Mouse (Mus musculus) monocyte, adult 5-6 weeks (primary cell): ENCODE data around the gene Clec12b. TPM values are rescaled to one million over a fixed set of nuclear protein-coding genes. Genes with fewer than 3 reads are reported as not detected.

Experiments
- total RNA-seq: library from RNA; stranded (forward); fragments of 200-1000, 200-491, 200-594 nt; gene quantifications from 3 replicates; pipeline ENCODE4 v1.2.3, GENCODE M21; 2017

Gene Clec12b
- total RNA-seq, 1 experiment from 2014 or later: not detected

Other genes starting within 250 kb of the Clec12b start
- 222 to 328 TPM (median 282 TPM) in 3 replicates for gene Clec2d, start 205.3 kb downstream of the Clec12b start, total RNA-seq
- 122 to 324 TPM (median 301 TPM) in 3 replicates for gene Cd69, start 110.4 kb downstream of the Clec12b start, total RNA-seq
- 0.76 to 0.85 TPM in 2 of 3 replicates, not detected in the other for gene 4922502D21Rik, start 54.1 kb downstream of the Clec12b start, total RNA-seq
- gene Clec12a, start 43.2 kb downstream of the Clec12b start, total RNA-seq: 95.9 to 190 TPM (median 158 TPM) in 3 replicates
- 4.3 to 125 TPM (median 16.0 TPM) in 3 replicates for gene Clec1b, start 11.4 kb upstream of the Clec12b start, total RNA-seq
- gene Clec9a, start 23.0 kb upstream of the Clec12b start, total RNA-seq: 2.2 to 5.2 TPM (median 3.1 TPM) in 3 replicates
- 1.1 to 2.3 TPM in 2 of 3 replicates, not detected in the other for gene Clec1a, start 66.1 kb upstream of the Clec12b start, total RNA-seq
- gene Olr1, start 121.3 kb upstream of the Clec12b start, total RNA-seq: 8.4 to 15.7 TPM (median 11.1 TPM) in 3 replicates
- gene Tmem52b, start 126.7 kb upstream of the Clec12b start, total RNA-seq: 1.9 TPM in 1 of 3 replicates, not detected in the others
- 27.9 to 39.7 TPM (median 35.0 TPM) in 3 replicates for gene Gabarapl1, start 147.3 kb upstream of the Clec12b start, total RNA-seq
- gene Klre1, start 192.0 kb upstream of the Clec12b start, total RNA-seq: 390 to 1,008 TPM (median 400 TPM) in 3 replicates
- 278 to 891 TPM (median 296 TPM) in 3 replicates for gene Klrd1, start 205.9 kb upstream of the Clec12b start, total RNA-seq
- gene Klrk1, start 238.0 kb upstream of the Clec12b start, total RNA-seq: 316 to 1,130 TPM (median 336 TPM) in 3 replicates